Mouse (Mus musculus): ENCODE data around the gene Traf2.
"Not testable (repeated sequence)": the region's sequence is repeated elsewhere in the genome, so short reads cannot be mapped to it uniquely, and the experiment has no call there.

The Traf2 gene

DNA sequence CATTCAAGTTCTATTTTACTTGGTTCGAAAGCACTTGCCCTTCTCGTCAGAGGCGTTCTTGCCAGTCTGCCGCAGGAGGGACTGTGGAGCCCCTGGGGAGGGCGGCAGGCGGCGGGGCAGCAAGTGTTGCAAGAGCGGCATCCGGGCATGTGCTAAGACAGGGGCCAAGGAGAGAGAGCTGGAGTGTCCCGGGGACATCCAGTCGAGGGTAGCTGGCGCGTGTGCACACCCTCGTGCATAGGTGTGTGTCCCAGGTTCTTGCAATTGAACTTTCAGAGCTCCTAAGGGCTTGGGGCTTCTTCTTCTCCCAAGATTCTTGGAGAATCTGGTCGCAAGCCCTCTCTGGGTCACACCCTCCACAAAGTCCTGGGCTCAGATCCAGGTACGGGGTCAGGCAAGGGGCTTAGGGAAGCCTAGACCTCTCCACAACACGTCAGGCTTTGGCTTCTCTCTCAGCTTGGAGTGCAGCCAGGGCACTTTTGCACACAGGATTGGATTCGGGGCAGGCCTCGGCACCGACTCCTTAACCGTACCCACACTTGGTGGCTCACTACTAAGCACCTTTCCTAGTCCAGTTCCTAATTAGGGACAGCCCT lies 28.8 kb upstream of the Traf2 start:
- DNase-seq = peak; percentile 46 to 71

DNA sequence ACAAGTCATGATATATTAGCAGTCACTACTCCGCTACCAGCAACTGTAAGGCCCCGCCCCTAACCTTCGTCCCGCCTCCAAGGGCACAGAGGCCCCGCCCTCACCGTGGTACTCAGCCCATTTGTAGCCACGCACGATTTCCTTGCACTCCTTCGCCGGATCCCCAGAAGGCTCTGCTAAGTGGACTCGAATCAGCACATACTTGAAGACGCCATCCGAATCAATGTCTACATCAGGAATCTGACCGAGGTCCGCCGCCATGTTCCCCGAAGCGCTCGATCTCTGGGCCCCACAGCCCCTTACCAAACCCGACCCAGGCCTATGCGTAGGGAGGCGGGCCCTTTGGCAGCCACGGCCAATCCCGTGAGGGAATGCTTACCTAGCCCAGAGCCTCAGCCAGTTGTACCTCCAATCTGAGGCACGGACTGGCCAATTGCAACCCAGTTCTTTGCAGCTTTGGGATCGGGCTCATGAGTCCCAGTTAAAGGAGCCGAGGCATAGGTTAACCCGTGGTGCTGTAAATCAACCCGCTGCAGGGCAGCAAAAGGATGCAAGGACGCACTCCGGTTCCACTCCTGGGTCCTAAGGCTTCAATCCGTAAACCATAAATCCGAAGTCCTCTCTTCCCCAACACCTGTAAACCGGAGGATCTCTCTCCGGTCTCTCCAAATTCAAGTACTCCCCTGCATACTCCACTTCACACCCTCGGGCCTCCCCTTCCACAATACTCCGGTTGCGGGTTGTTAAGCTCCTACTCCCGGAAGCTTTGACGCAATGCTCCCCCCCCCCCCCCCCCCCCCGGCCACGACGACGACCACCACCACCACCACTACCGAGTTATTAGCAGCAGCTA lies 28.1 kb upstream of the Traf2 start, which contains the start of the genes Mamdc4 and Phpt1:
Gene Mamdc4 (minus strand): TSS at position 267 of the 853 bp plus-strand sequence.
Gene Phpt1 (minus strand): TSS at position 646 of the 853 bp plus-strand sequence.
- peak; percentile 98 to 99 for DNase-seq

- no peak for DNase-seq
Observed at GRCm38 (mm10) chr2:25574136-25574535, 27.4 kb upstream of the Traf2 start.

GRCm38 (mm10) chr2:25573068-25573467 lies 26.3 kb upstream of the Traf2 start:
- no peak for DNase-seq

GRCm38 (mm10) chr2:25571221-25571620 lies 24.5 kb upstream of the Traf2 start:
- no peak for DNase-seq

GRCm38 (mm10) chr2:25569323-25569722 lies 22.6 kb upstream of the Traf2 start:
- peak in 1 of 2 experiments; percentile 35 for DNase-seq

- DNase-seq = peak in 1 of 2 experiments; percentile 48
Observed at GRCm38 (mm10) chr2:25568473-25569019, 21.8 kb upstream of the Traf2 start.

DNA sequence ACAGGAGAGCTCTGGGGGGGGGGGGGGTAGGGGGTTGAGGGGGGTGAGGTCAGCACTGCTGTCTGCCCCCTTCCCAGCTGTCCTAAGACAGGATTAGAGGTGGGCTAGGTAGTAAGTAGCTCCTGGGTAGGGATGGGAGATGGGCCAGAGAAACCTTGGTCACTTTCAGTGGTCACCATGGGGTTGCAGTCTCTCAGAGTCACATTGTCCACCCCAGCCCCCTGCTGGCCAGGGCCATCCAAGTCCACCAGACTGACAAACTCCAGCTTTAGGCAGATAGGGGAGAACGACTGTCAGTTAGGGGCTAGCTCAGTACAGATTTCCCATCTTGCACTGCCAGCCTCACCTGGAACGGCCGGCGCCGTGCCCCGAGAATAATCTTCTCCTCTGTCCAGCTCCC lies 19.8 kb upstream of the Traf2 start:
- peak in 1 of 2 experiments; percentile 38 for DNase-seq

GRCm38 (mm10) chr2:25565741-25566140 lies 19.0 kb upstream of the Traf2 start:
- DNase-seq = peak in 1 of 2 experiments; percentile 33

DNA sequence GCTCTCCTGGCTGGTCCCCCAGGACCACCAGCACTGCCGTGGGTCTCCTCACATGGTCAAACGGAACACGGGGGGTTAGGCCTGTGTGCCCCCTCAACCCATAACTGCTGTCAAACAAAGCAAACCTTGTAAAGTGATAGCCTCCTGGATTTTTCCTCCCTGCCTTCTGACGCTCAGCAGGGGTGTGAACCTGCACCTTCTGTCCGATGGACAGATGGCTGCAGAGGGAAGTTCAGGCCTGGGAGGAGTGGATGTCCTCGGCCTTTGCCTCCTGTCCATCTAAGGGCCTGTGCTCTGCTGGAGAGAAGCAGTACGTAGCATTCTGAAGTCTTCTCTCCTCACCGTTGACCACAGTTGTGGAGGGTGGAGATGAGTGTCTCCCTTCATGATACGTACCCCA lies 15.2 kb upstream of the Traf2 start:
- no peak for DNase-seq

GRCm38 (mm10) chr2:25560551-25560950 lies 13.8 kb upstream of the Traf2 start:
- peak in 1 of 2 experiments; percentile 43 for DNase-seq

DNA sequence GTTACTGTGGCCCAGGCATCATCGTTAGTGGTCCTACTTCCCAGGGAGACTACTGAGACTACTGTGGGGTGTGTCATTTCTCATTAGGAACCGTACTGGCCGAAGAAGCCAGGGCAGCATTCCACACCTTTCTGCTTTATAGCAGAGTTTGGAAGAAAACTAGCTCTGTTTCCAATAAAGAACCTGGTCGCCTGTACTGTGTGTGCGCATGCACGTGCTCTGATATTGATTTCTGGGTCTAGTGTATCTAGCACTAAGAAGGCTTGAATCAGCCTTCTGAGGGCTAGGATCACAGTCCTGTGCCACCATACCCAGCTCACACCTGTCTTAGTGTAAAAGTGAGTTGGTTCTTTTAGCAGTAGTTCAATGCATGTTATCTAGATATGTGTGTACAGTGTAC lies 12.0 kb upstream of the Traf2 start:
- DNase-seq = peak in 1 of 2 experiments; percentile 22

GRCm38 (mm10) chr2:25557964-25558360 lies 11.2 kb upstream of the Traf2 start:
- peak; percentile 67 to 87 for DNase-seq

DNA sequence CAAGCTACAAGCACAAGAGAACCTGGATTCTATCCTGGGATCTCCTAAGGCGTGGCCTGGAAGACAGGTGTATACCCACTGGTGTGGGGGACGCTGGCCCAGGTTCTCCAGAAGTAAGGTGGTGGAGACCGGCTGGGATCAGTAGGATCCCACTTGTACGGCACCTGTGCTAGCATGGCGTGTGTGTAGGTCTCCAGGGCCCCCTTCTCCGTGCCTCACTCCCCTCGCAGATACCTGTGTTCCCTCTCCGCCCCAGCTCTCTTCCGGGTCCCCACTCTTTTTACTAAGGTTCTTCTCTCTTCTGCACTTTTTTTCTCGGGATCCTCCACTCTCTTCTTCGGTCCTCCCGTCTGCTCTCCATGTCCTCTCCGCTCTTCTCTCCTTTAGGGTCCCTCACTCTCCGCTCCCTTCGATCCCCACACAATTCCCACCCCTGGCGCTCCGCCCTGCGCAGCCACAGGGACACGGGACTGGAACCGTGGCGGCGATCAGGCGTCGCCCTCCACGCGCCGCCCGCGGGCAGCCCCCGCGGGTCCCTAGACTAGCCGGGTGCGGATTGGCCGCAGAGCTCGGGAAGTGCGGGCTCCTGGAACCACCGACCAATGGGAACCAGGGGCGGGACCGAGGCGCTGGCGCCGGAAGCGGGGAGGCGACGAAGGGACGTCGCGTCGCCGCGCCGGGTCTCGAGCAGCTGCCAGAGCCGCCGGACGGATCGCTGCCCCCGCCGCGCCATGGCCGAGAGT lies 10.7 kb upstream of the Traf2 start, which contains the start of gene Edf1:
Gene Edf1 (plus strand): TSS at position 627 of the 743 bp plus-strand sequence.
- peak; percentile 95 to 99 for DNase-seq

GRCm38 (mm10) chr2:25556296-25556695 lies 9.6 kb upstream of the Traf2 start:
- peak in 1 of 2 experiments; percentile 15 for DNase-seq

- not testable (repeated sequence) for DNase-seq
Observed at GRCm38 (mm10) chr2:25555479-25555878, 8.7 kb upstream of the Traf2 start.

DNA sequence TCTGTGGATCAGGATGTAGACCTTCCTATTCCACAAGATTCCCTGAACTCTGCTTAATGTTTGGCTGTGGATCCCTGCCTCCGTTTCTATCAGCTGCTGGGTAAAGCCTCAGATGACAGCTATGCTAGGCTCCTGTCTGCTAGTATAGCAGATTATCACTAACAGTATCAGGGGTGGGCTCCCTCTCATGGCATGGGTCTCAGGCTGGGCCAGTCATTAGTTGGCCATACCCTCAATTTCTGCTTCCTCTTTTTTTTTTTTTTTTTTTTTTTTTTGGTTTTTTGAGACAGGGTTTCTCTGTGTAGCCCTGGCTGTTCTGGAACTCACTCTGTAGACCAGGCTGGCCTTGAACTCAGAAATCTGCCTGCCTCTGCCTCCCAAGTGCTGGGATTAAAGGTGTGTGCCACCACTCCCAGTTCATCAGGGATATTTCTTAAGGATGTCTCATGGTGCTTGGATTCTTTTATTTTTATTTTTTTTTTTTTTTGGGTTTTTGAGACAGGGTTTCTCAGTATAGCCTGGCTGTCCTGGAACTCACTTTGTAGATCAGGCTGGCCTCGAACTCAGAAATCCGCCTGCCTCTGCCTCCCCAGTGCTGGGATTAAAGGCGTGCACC lies 6.5 kb upstream of the Traf2 start:
- DNase-seq = peak in 1 of 2 experiments; percentile 15

DNA sequence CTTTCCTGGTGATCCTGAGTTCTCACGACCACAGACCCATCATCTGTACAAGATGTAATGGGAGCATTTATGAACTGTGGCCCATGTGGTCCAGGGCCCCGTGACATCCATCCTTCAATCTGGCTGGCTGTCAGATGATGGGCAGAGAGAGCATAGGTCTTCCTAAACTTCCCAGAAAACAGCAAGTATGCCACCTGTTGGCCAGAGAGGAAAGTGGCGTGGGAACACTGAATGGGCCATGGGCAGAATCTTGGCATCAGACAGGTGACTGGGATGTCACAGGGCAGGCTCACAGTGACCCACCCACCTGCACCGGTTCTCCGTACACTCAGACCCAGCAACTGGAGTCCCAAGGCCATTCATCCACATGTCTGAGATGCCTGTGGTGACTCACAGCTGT lies 4.4 kb upstream of the Traf2 start:
- DNase-seq = peak; percentile 76 to 78

DNA sequence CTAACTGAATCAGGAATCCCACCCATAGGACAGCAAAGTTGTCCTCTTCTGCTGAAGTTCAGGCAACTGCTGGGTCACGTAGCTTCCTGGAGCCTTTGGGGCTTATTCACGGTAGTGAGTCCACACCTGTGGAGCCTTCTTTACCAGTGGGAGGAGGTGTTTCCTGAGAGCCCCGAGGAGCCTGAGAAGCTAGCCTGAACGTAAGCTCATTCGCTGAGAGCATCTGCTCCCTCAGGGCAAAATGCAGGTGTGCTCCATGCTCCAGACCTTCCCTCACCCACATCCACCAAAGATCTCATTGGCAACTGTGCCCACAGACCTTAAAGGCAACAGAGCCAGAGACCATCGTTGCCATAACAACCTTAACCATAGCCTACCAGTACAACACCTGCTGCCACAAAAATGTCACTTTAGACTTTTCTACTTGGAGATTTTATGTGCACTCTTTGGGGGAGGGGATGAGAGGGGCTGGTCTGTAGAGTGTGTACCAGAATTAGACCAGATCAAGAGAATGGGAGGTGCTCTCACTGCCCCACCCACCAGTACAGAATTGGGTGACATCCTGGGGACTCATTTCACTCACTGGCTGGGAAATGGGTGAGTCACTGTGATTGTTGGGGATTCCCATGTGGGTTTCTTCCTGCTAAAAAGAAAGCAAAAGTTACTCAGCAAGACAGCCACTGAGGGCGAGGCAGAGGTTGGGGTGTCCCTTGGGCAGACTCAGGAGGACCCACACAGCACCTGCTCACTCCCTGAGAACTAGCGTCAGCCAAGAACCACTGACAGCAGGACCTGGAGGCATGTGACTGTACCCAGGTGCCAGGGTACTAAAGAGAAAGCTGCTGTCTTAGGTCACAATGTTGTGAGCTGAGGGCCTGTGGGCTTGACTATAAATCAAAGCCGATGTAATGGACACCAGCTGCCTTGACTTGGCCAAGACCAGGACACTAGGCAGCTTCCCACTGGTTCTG lies 2.6 kb upstream of the Traf2 start:
- no peak for DNase-seq

GRCm38 (mm10) chr2:25545996-25546810 lies 537 bp downstream of the Traf2 start:
- DNase-seq = peak in 1 of 2 experiments; percentile 84
